Mouse (Mus musculus) heart, postnatal 4 days (tissue): Measurements from ENCODE around the gene Mup14. TPM values are rescaled to one million over a fixed set of nuclear protein-coding genes. Genes with fewer than 3 reads are reported as not detected.
"Not testable (repeated sequence)": the region's sequence is repeated elsewhere in the genome, so short reads cannot be mapped to it uniquely, and the experiment has no call there.

Source experiments
- DNase-seq: peaks from one replicate; pipeline ENCODE4 v3.0.0; 2021
- total RNA-seq, 2 experiments: library from RNA; stranded (reverse); gene quantifications; 2 replicates each; pipeline ENCODE4 v1.2.3; 2021

The Mup14 gene
- not detected for total RNA-seq

GRCm38 (mm10) chr4:61303900-61304299 lies at the start of gene Mup14:
TSS of gene Mup14 (minus strand) at chr4:61304000.
- DNase-seq, result not testable (repeated sequence)

GRCm38 (mm10) chr4:61338108-61338507 lies 34.3 kb upstream of the Mup14 start:
- DNase-seq, result not testable (repeated sequence)

Other genes starting within 250 kb of the Mup14 start
- not detected for gene Mup13, start 75.7 kb downstream of the Mup14 start, total RNA-seq
- gene Mup15, start 135.7 kb upstream of the Mup14 start, total RNA-seq, result not detected
- not detected for gene Mup16, start 215.5 kb upstream of the Mup14 start, total RNA-seq